Mouse (Mus musculus): Measurements from ENCODE around the gene Ccser1.

GRCm38 (mm10) chr6:61328981-61329380, 148.9 kb downstream of the Ccser1 start:
- no peak for TF ChIP-seq ZC3H11A (IDR thresholded peaks at IDR 0.05; ENCODE audit: borderline replicate concordance, low read depth, low read length)
- TF ChIP-seq MAFK (IDR thresholded peaks at IDR 0.05; ENCODE audit: insufficient read depth, low read depth, low read length), result no peak
- no peak for TF ChIP-seq HCFC1 (IDR thresholded peaks at IDR 0.05; ENCODE audit: borderline replicate concordance, insufficient read depth, low read length)
- no peak for TF ChIP-seq ZNF384 (IDR thresholded peaks at IDR 0.05; ENCODE audit: low read depth, low read length)

Data from ES-E14 (cell line).